Mouse (Mus musculus): ENCODE measurements around the gene Xpnpep2.

Gene Xpnpep2

DNA sequence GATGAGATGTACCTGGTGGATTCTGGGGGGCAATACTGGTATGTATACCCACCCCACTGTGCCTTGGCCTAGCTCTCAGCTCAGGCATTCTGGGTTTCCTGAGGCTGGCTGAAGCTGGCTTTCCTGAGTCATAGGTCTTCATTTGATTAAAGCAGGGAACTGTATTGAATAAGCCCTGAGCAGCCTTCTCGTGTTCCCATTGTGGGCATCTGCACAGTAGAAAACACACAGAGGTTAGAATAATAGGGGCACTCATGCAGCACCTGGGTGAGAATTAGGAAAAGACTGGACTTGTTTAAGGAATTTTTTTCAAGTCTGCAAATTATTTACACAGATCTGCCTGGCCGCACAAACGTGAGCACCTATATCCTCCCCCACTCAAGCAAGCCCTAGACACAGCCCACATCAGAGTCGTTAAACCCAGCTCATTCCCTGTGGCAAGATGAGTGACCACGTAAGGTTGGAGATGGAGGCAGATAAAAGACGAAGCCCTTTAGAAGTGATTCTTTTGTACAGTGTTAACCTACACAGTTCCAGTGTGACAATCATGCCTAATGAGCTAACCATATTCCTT lies 18.5 kb downstream of the Xpnpep2 start:
- DNase-seq, result no peak

DNA sequence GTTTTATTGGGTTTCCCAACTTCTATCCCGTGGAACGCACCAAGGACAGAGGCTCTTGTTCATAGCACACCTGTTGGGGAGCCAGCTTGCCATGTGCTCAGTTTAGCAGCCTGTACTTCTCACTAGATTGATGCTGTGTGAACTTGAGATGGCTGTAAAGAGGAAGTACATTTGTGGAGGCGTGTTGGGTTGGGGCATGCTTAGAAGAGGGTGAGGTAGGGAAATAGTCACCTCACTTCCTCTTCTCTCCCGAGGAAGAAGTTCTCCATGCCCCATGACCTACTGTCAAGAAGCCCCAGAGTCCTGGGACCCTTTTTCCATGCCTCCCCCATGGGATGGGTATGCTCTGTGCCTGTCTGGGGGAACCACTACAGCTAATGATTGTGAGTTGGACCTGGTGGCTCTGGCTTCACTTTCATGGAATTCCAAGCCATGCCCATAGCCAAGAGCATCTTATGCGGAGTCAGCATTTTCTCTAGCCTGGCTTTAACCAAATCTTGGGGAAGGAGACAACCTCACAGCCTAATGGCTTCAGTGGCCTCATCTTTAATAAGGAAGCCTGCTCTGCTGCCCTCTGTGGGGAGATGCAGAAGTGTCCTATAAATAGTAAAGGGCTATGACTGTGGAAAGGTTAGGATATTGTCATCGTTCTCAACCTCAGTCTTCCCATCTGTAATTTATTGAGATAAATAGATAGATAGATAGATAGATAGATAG lies 19.1 kb downstream of the Xpnpep2 start:
- DNase-seq, result no peak

GRCm38 (mm10) chrX:48129167-48129566 lies 20.6 kb downstream of the Xpnpep2 start:
- no peak for DNase-seq

GRCm38 (mm10) chrX:48136935-48137334 lies 28.4 kb downstream of the Xpnpep2 start:
- no peak for DNase-seq

- DNase-seq, result no peak
Observed at GRCm38 (mm10) chrX:48138011-48138410, 29.5 kb downstream of the Xpnpep2 start.

- DNase-seq, result no peak
Observed at GRCm38 (mm10) chrX:48138539-48139275, 30.2 kb downstream of the Xpnpep2 start.

GRCm38 (mm10) chrX:48139368-48140285 lies 31.1 kb downstream of the Xpnpep2 start:
- DNase-seq, result no peak

GRCm38 (mm10) chrX:48140286-48140877 lies 31.9 kb downstream of the Xpnpep2 start:
- no peak for DNase-seq

DNA sequence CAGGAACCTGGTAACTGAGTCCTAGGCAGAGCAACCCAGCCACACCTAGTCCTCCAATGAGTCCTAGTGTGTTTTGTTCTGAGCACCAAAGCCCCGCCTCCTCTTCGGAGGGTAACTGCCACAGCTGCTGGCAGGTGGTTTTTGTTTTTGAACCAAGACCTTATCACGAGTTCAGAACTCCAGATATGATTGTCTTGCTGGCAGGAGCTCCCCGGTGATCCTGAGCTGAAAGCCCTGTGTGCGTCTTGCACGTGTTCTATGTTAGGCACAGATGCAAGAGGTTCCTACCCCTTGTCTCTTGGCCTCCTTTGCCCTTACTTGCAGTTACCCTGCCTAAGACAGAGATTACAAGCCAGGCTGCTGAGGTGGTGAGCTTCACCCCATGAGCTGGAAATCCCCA lies 33.0 kb downstream of the Xpnpep2 start:
- no peak for DNase-seq

GRCm38 (mm10) chrX:48143415-48144335 lies 35.1 kb downstream of the Xpnpep2 start:
- no peak for DNase-seq

GRCm38 (mm10) chrX:48146262-48146661 lies 37.7 kb downstream of the Xpnpep2 start, which contains the start of gene Sash3:
Gene Sash3, plus strand, starts transcription at chrX:48146436.
- DNase-seq, result no peak

DNA sequence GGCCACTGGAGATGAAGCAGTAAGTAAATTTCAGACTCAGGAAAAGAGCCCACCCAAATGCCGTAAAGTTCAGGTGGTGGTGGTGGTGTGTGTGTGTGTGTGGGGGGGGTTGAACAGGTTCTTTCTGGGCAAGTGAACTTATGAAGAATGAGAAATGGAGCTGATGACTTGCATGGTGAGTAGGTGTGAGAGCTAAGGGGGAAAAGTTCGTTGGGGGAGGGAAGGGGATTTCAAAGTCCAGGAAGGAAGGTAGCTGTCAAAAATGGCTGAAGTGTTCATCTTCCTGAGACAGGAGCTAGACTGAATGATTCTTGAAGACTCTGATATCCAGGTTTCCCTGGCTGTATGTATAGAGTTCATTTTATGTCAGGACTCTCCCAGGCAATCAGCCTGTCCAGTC lies 38.7 kb downstream of the Xpnpep2 start:
- no peak for DNase-seq

GRCm38 (mm10) chrX:48147741-48148186 lies 39.2 kb downstream of the Xpnpep2 start:
- DNase-seq, result no peak

DNA sequence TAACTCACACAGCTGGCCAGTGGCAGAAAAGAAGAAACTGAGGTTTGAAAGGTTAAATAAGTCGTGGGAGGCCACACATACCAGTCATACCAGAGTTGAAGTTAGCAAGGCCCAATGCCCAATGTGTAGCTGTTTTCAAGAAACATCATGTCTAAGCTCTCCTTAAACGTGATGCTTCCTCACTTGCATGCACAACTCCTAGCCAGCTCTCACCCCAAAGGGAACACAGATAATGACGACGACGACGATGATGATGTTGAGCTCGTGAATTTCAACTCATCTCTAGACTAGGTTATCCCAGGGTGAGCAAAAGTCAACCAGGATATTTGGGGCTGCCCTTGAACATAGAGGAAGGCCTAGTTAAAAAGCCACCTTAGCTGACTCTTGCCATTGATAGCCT lies 43.6 kb downstream of the Xpnpep2 start:
- no peak for DNase-seq

GRCm38 (mm10) chrX:48153414-48153813 lies 44.9 kb downstream of the Xpnpep2 start:
- DNase-seq, result no peak

- DNase-seq, result no peak
Observed at GRCm38 (mm10) chrX:48153949-48154348, 45.4 kb downstream of the Xpnpep2 start.

- DNase-seq, result no peak
Observed at GRCm38 (mm10) chrX:48155489-48155888, 47.0 kb downstream of the Xpnpep2 start.

DNA sequence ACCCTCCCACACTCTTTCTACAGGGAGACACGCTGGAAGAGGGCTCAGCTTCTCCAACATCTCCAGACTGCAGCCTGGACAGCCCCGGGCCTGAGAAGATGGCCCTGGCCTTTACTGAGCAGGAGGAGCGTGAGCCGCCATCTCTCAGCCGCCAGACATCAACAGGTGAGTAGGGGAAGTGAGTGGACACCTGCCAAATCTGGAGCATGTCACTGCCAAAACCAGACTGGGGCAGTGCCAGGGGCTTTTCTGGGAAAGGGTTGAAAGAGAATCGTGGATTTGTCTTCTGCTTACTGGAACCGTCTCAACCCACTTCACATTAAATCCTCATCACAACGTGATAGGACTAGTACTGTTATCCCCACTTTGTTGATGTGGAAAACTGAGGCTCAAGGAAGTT lies 48.9 kb downstream of the Xpnpep2 start:
- no peak for DNase-seq

GRCm38 (mm10) chrX:48158229-48158919 lies 49.8 kb downstream of the Xpnpep2 start:
- DNase-seq, result no peak

- DNase-seq, result no peak
Observed at GRCm38 (mm10) chrX:48169892-48170291, 61.4 kb downstream of the Xpnpep2 start.

- no peak for DNase-seq
Observed at GRCm38 (mm10) chrX:48170368-48170767, 61.8 kb downstream of the Xpnpep2 start.
